In genomic region chr10:17261825-17262205, GRCm38 (mm10) we compare ENCODE assay signal across 30 mouse cellular contexts.
DNase-seq lines count a peak whose midpoint lies in the region; ATAC-seq and TF ChIP-seq lines count a peak whose summit lies in the region.
"Had no signal": no experiment of that assay in that cellular context is flagged by ENCODE, and none has a peak within 500 bp of the region (broad histone marks: within the 10 kb centered on the region; RNA-seq: fewer than 3 reads in every experiment).

No protein-coding gene starts in this region.

- peak; percentile 74 for DNase-seq in embryonic facial prominence, embryonic 14.5 days (ENCODE audit: low spot score)
- DNase-seq in embryonic facial prominence, embryonic 10.5 days (ENCODE audit: low spot score) = no peak
- peak; percentile 74 for DNase-seq in kidney, postnatal 0 days (ENCODE audit: low spot score)
- no peak for DNase-seq in kidney, adult 8-10 months
- DNase-seq in right cerebral cortex, postnatal 10 days (ENCODE audit: low spot score in 2 of 2) = no peak
- no peak for DNase-seq in thymus, adult 2 months
- DNase-seq: adrenal gland, adult 8-10 months; cerebellum, adult 8-10 months; cerebellum, postnatal 25 days; forebrain, postnatal 0 days; gastrocnemius, postnatal 14 days; heart, postnatal 4 days; kidney, postnatal 10 days; layer of hippocampus, postnatal 36 days; left cerebral cortex, postnatal 4 days; liver, postnatal 0 days; lung, postnatal 10 days; retina, postnatal 1 day; right cerebral cortex, postnatal 25 days; thymus, postnatal 14 days had no signal

- H3K9ac ChIP-seq in embryonic facial prominence, embryonic 14.5 days (ENCODE audit: low read depth, low read length) = no peak overlapping the region
- H3K9ac ChIP-seq in kidney, postnatal 0 days (ENCODE audit: low read depth, low read length) = no peak overlapping the region
- H3K9ac ChIP-seq in limb, embryonic 12.5 days (replicated peaks) = no peak overlapping the region
- H3K9ac ChIP-seq: forebrain, postnatal 0 days; hindbrain, embryonic 13.5 days; liver, embryonic 12.5 days; liver, postnatal 0 days; midbrain, embryonic 15.5 days; neural tube, embryonic 15.5 days; stomach, embryonic 15.5 days had no signal

- peaks cover 3% of the 10 kb centered on the region; the same call in 1 of the 2 replicates for H3K4me1 ChIP-seq in embryonic facial prominence, embryonic 14.5 days (ENCODE audit: control insufficient read depth, insufficient read depth, low read length)
- H3K4me1 ChIP-seq in embryonic facial prominence, embryonic 10.5 days = peaks cover 23% of the 10 kb centered on the region
- 0 out of 2 replicates have a peak, but pooled peaks cover 4% of the 10 kb centered on the region for H3K4me1 ChIP-seq in kidney, postnatal 0 days (replicated peaks; ENCODE audit: insufficient read depth, low read length)
- H3K4me1 ChIP-seq in limb, embryonic 12.5 days (replicated peaks) = peaks cover 32% of the 10 kb centered on the region
- no peaks in the 10 kb centered on the region for H3K4me1 ChIP-seq in thymus, adult 2 months (replicated peaks; ENCODE audit: control insufficient read depth, insufficient read depth, low read length)
- H3K4me1 ChIP-seq: heart, embryonic 10.5 days; hindbrain, embryonic 13.5 days; liver, embryonic 12.5 days; midbrain, embryonic 10.5 days; midbrain, embryonic 15.5 days; neural tube, embryonic 15.5 days; stomach, embryonic 15.5 days had no signal

- no peak overlapping the region for H3K4me3 ChIP-seq in embryonic facial prominence, embryonic 14.5 days (ENCODE audit: low read depth, low read length)
- no peak overlapping the region for H3K4me3 ChIP-seq in embryonic facial prominence, embryonic 10.5 days
- H3K4me3 ChIP-seq in kidney, postnatal 0 days (replicated peaks; ENCODE audit: low read depth, low read length) = no peak overlapping the region
- no peak overlapping the region for H3K4me3 ChIP-seq in limb, embryonic 12.5 days (replicated peaks)
- no peak overlapping the region for H3K4me3 ChIP-seq in thymus, adult 2 months (ENCODE audit: control insufficient read depth, insufficient read depth, low read length)
- H3K4me3 ChIP-seq: forebrain, embryonic 10.5 days; heart, embryonic 10.5 days; hindbrain, embryonic 13.5 days; liver, embryonic 12.5 days; midbrain, embryonic 10.5 days; midbrain, embryonic 15.5 days; neural tube, embryonic 15.5 days; stomach, embryonic 15.5 days had no signal

- H3K27me3 ChIP-seq in embryonic facial prominence, embryonic 14.5 days (replicated peaks; ENCODE audit: control insufficient read depth, insufficient read depth, low read length) = no peaks in the 10 kb centered on the region
- no peaks in the 10 kb centered on the region for H3K27me3 ChIP-seq in embryonic facial prominence, embryonic 10.5 days (replicated peaks; ENCODE audit: low read depth, poor library complexity, severe bottlenecking)
- H3K27me3 ChIP-seq in kidney, postnatal 0 days (ENCODE audit: insufficient read depth, low read length) = no peaks in the 10 kb centered on the region
- no peaks in the 10 kb centered on the region for H3K27me3 ChIP-seq in limb, embryonic 12.5 days
- H3K27me3 ChIP-seq in thymus, adult 2 months (ENCODE audit: control insufficient read depth, insufficient read depth, low read length) = no peaks in the 10 kb centered on the region
- H3K27me3 ChIP-seq: CH12.LX; hindbrain, embryonic 13.5 days; liver, embryonic 12.5 days; midbrain, embryonic 15.5 days; neural tube, embryonic 15.5 days; stomach, embryonic 15.5 days had no signal

- no peak overlapping the region for H3K4me2 ChIP-seq in embryonic facial prominence, embryonic 14.5 days (ENCODE audit: low read depth, low read length)
- no peak overlapping the region for H3K4me2 ChIP-seq in kidney, postnatal 0 days (ENCODE audit: low read length)
- peak overlapping the region; percentile 10; the same call in 1 of the 2 replicates for H3K4me2 ChIP-seq in limb, embryonic 12.5 days
- H3K4me2 ChIP-seq: hindbrain, embryonic 13.5 days; liver, embryonic 12.5 days; midbrain, embryonic 15.5 days; neural tube, embryonic 15.5 days; stomach, embryonic 15.5 days had no signal

- ATAC-seq in embryonic facial prominence, embryonic 14.5 days (ENCODE audit: low read depth) = no peak
- ATAC-seq in kidney, postnatal 0 days (replicated peaks; ENCODE audit: low FRiP score, low read depth) = no peak
- ATAC-seq in limb, embryonic 12.5 days (ENCODE audit: insufficient number of reproducible peaks, insufficient read depth, low FRiP score, low TSS enrichment, low read depth) = peak; percentile 83
- ATAC-seq: forebrain, postnatal 0 days; liver, embryonic 12.5 days; liver, postnatal 0 days; midbrain, embryonic 15.5 days had no signal

- no peak for TF ChIP-seq CTCF in kidney, postnatal 0 days (IDR thresholded peaks at IDR 0.05; ENCODE audit: low read depth)
- no peak for TF ChIP-seq CTCF in thymus, adult 2 months (IDR thresholded peaks at IDR 0.05; ENCODE audit: borderline replicate concordance, control insufficient read depth, extremely low read depth, insufficient read depth, low read length, poor library complexity)

- H3K27ac ChIP-seq in embryonic facial prominence, embryonic 14.5 days (replicated peaks; ENCODE audit: low read depth, low read length) = 0 out of 2 replicates have a peak overlapping the region, but pooled peaks have one; percentile 1
- no peak overlapping the region for H3K27ac ChIP-seq in embryonic facial prominence, embryonic 10.5 days (replicated peaks)
- peak overlapping the region; percentile 60; the same call in 1 of the 2 replicates for H3K27ac ChIP-seq in kidney, postnatal 0 days
- H3K27ac ChIP-seq in limb, embryonic 12.5 days = 0 out of 2 replicates have a peak overlapping the region, but pooled peaks have one; percentile 53
- H3K27ac ChIP-seq in thymus, adult 2 months (ENCODE audit: control insufficient read depth, insufficient read depth, low read length) = no peak overlapping the region
- H3K27ac ChIP-seq: forebrain, embryonic 10.5 days; heart, embryonic 10.5 days; hindbrain, embryonic 13.5 days; liver, embryonic 12.5 days; midbrain, embryonic 10.5 days; midbrain, embryonic 15.5 days; neural tube, embryonic 15.5 days; stomach, embryonic 15.5 days had no signal

- H3K9me3 ChIP-seq in embryonic facial prominence, embryonic 14.5 days (ENCODE audit: control insufficient read depth, low read length) = no peaks in the 10 kb centered on the region
- H3K9me3 ChIP-seq in embryonic facial prominence, embryonic 10.5 days = peaks cover 5% of the 10 kb centered on the region; the same call in 1 of the 2 replicates
- no peaks in the 10 kb centered on the region for H3K9me3 ChIP-seq in kidney, postnatal 0 days (replicated peaks; ENCODE audit: low read length)
- peaks cover 8% of the 10 kb centered on the region; the same call in 1 of the 2 replicates for H3K9me3 ChIP-seq in limb, embryonic 12.5 days
- H3K9me3 ChIP-seq: hindbrain, embryonic 13.5 days; liver, embryonic 12.5 days; midbrain, embryonic 15.5 days; neural tube, embryonic 15.5 days; stomach, embryonic 15.5 days had no signal

- 22% methylated on average over 3 of the region's 3 CpGs for WGBS in embryonic facial prominence, embryonic 14.5 days
- WGBS in embryonic facial prominence, embryonic 10.5 days = 69% methylated on average over 3 of the region's 3 CpGs
- WGBS in kidney, postnatal 0 days = 14% methylated on average over 3 of the region's 3 CpGs
- 2% methylated on average over 3 of the region's 3 CpGs for WGBS in limb, embryonic 12.5 days
- WGBS in thymus, adult 2 months = 91% methylated on average over 3 of the region's 3 CpGs

- no peaks in the 10 kb centered on the region for H3K36me3 ChIP-seq in embryonic facial prominence, embryonic 14.5 days (ENCODE audit: control insufficient read depth, insufficient read depth, low read length)
- H3K36me3 ChIP-seq in embryonic facial prominence, embryonic 10.5 days (replicated peaks) = no peaks in the 10 kb centered on the region; the same call in 1 of the 2 replicates
- no peaks in the 10 kb centered on the region for H3K36me3 ChIP-seq in kidney, postnatal 0 days (ENCODE audit: insufficient read depth, low read length)
- H3K36me3 ChIP-seq in limb, embryonic 12.5 days = no peaks in the 10 kb centered on the region
- H3K36me3 ChIP-seq in thymus, adult 2 months (ENCODE audit: control insufficient read depth, insufficient read depth, low read length) = no peaks in the 10 kb centered on the region
- H3K36me3 ChIP-seq: heart, embryonic 10.5 days; hindbrain, embryonic 13.5 days; liver, embryonic 12.5 days; midbrain, embryonic 10.5 days; midbrain, embryonic 15.5 days; neural tube, embryonic 15.5 days; stomach, embryonic 15.5 days had no signal

- TF ChIP-seq POLR2A in thymus, adult 2 months (IDR thresholded peaks at IDR 0.05; ENCODE audit: control insufficient read depth, extremely low read depth, insufficient read depth, low read length, poor library complexity) = no peak

Comparison
In these comparisons a context has a peak if more than half of its experiments do, and no peak if none do; other contexts are left out.
1. DNase-seq: peak in embryonic facial prominence, embryonic 14.5 days (single experiment) and kidney, postnatal 0 days (single experiment); none in embryonic facial prominence, embryonic 10.5 days (single experiment), kidney, adult 8-10 months (0 of 2), right cerebral cortex, postnatal 10 days (0 of 2) and thymus, adult 2 months (single experiment).
2. H3K27ac ChIP-seq: peak in embryonic facial prominence, embryonic 14.5 days (single experiment), kidney, postnatal 0 days (single experiment) and limb, embryonic 12.5 days (single experiment); none in embryonic facial prominence, embryonic 10.5 days (single experiment) and thymus, adult 2 months (single experiment).